Mouse (Mus musculus) cerebellum, adult 2 months (tissue): ENCODE data around the gene Smap1. TPM values are rescaled to one million over a fixed set of nuclear protein-coding genes. Genes with fewer than 3 reads are reported as not detected.
"Not testable (repeated sequence)": the region's sequence is repeated elsewhere in the genome, so short reads cannot be mapped to it uniquely, and the experiment has no call there.

Source experiments
- DNase-seq, 2 experiments: peaks; one replicate each; pipeline ENCODE4 v3.0.0; 2021
- H3K27ac ChIP-seq: fragments of 200-500 bp; 2 replicates; pipeline ENCODE4 v1.5.1; 2012; ENCODE audit warnings: low read length, control low read depth, inconsistent platforms; ENCODE audit not compliant: insufficient read depth
- H3K27me3 ChIP-seq: fragments of 200-500 bp; 2 replicates; pipeline ENCODE4 v1.6.1; 2012; ENCODE audit warnings: inconsistent platforms, mild to moderate bottlenecking, low read length, moderate library complexity; ENCODE audit not compliant: control insufficient read depth, insufficient read depth
- H3K4me1 ChIP-seq: fragments of 200-500 bp; 2 replicates; pipeline ENCODE4 v1.6.1; 2011; ENCODE audit warnings: low read length; ENCODE audit not compliant: control insufficient read depth, insufficient read depth
- H3K4me3 ChIP-seq: fragments of 200-500 bp; replicated peaks from 2 replicates; pipeline ENCODE3; 2011; ENCODE audit warnings: mild to moderate bottlenecking, low read depth, low read length, control low read depth; ENCODE audit not compliant: insufficient read depth
- CTCF ChIP-seq: fragments of 200-500 bp; IDR thresholded peaks from 2 replicates; pipeline ENCODE4 v1.5.1; 2011; ENCODE audit warnings: low read depth, mild to moderate bottlenecking, control low read depth, low read length, moderate library complexity, borderline replicate concordance; ENCODE audit not compliant: insufficient read depth
- POLR2A ChIP-seq: fragments of 200-500 bp; IDR thresholded peaks from 2 replicates; pipeline ENCODE4 v1.6.1; 2011; ENCODE audit warnings: low read length, control low read depth, borderline replicate concordance; ENCODE audit not compliant: insufficient read depth
- WGBS: fragments of 180-500 bp; shearing (Covaris S2); methylation state at CpG from one replicate; pipeline ENCODE4 v1.1.7; 2018; 5-methylcytosine and 5-hydroxymethylcytosine counted together
- polyA plus RNA-seq: library from polyadenylated mRNA; depleted of rRNA; stranded (reverse); fragments of >200 nt; gene quantifications from 2 replicates; pipeline ENCODE4 v1.2.3, GENCODE M21; 2012; rRNA removed

Smap1 gene
- polyA plus RNA-seq = 132 and 148 TPM in 2 replicates

- Histone ChIP-seq H3K4me1 (no peaks in the 10 kb centered on the region; the same call in 1 of the 2 replicates), H3K4me3 (peak within 1 kb of the TSS; percentile 98), H3K27ac (peak within 1 kb of the TSS; percentile 92), H3K27me3 (no peaks in the 10 kb centered on the region)
- peak; percentile 83 to 88 for DNase-seq
- peak; percentile 64; the same call in 1 of the 2 replicates for TF ChIP-seq POLR2A
- no peak for TF ChIP-seq CTCF
- WGBS = 1% methylated on average over 107 of the region's 113 CpGs
Observed at GRCm38 (mm10) chr1:23921711-23922529, at the start of gene Smap1. Smap1 (minus strand) TSS chr1:23922317.

- not testable (repeated sequence) for H3K27me3 ChIP-seq, DNase-seq, H3K4me1 ChIP-seq, H3K4me3 ChIP-seq, H3K27ac ChIP-seq
- 92% methylated on average over 4 of the region's 4 CpGs for WGBS
Observed at GRCm38 (mm10) chr1:23971159-23971558, 49.0 kb upstream of the Smap1 start.

- H3K4me1 ChIP-seq = no peaks in the 10 kb centered on the region
- no peak for DNase-seq
- no peaks in the 10 kb centered on the region for H3K27me3 ChIP-seq
- 89% methylated on average over 9 of the region's 9 CpGs for WGBS
- TF ChIP-seq POLR2A (no peak), CTCF (no peak)
- H3K27ac ChIP-seq = no peak overlapping the region
- no peak overlapping the region for H3K4me3 ChIP-seq
Observed at GRCm38 (mm10) chr1:23968027-23968725, 46.1 kb upstream of the Smap1 start.

GRCm38 (mm10) chr1:23966226-23966625, 44.1 kb upstream of the Smap1 start:
- no peak for TF ChIP-seq POLR2A
- TF ChIP-seq CTCF = no peak
- Histone ChIP-seq H3K4me1 (no peaks in the 10 kb centered on the region), H3K27ac (no peak overlapping the region), H3K27me3 (no peaks in the 10 kb centered on the region), H3K4me3 (no peak overlapping the region)
- 54% methylated on average over 1 of the region's 1 CpGs for WGBS
- no peak for DNase-seq

GRCm38 (mm10) chr1:23959415-23959732, 37.3 kb upstream of the Smap1 start:
- TF ChIP-seq CTCF (no peak), POLR2A (no peak)
- H3K27me3 ChIP-seq = no peaks in the 10 kb centered on the region
- no peaks in the 10 kb centered on the region for H3K4me1 ChIP-seq
- DNase-seq = no peak
- no peak overlapping the region for H3K27ac ChIP-seq
- no peak overlapping the region for H3K4me3 ChIP-seq
- 16% methylated on average over 6 of the region's 6 CpGs for WGBS

- DNase-seq = no peak
- Histone ChIP-seq H3K4me1 (no peaks in the 10 kb centered on the region), H3K27ac (no peak overlapping the region), H3K4me3 (no peak overlapping the region), H3K27me3 (no peaks in the 10 kb centered on the region)
- WGBS = 25% methylated on average over 13 of the region's 13 CpGs
- TF ChIP-seq POLR2A (no peak), CTCF (no peak)
Observed at GRCm38 (mm10) chr1:23958668-23959414, 36.7 kb upstream of the Smap1 start.

GRCm38 (mm10) chr1:23958101-23958500, 36.0 kb upstream of the Smap1 start:
- no peak for TF ChIP-seq CTCF
- no peak for TF ChIP-seq POLR2A
- DNase-seq = no peak
- Histone ChIP-seq H3K27me3 (no peaks in the 10 kb centered on the region), H3K4me3 (no peak overlapping the region), H3K4me1 (no peaks in the 10 kb centered on the region), H3K27ac (no peak overlapping the region)
- WGBS = 93% methylated on average over 6 of the region's 6 CpGs

GRCm38 (mm10) chr1:23955539-23955938, 33.4 kb upstream of the Smap1 start:
- Histone ChIP-seq H3K27ac (no peak overlapping the region), H3K27me3 (no peaks in the 10 kb centered on the region), H3K4me1 (no peaks in the 10 kb centered on the region), H3K4me3 (no peak overlapping the region)
- no peak for DNase-seq
- 88% methylated on average over 4 of the region's 4 CpGs for WGBS
- TF ChIP-seq CTCF (no peak), POLR2A (no peak)
